Mouse (Mus musculus): Measurements from ENCODE around the gene Pkig. TPM values are rescaled to one million over a fixed set of nuclear protein-coding genes. Genes with fewer than 3 reads are reported as not detected.
"Not testable (repeated sequence)": the region's sequence is repeated elsewhere in the genome, so short reads cannot be mapped to it uniquely, and the experiment has no call there.

The Pkig gene
- polyA plus RNA-seq, 1 experiment from 2014 or later = 84.9 TPM

- H3K27ac ChIP-seq (ENCODE audit: low read depth) = peak overlapping the region; percentile 100
- TF ChIP-seq EP300 (IDR thresholded peaks at IDR 0.05; ENCODE audit: low read depth) = no peak
- no peak for TF ChIP-seq CTCF (IDR thresholded peaks at IDR 0.05; ENCODE audit: low read depth)
- H3K27me3 ChIP-seq (ENCODE audit: insufficient read depth, low read length) = no peaks in the 10 kb centered on the region
- no peak for ATAC-seq
- peaks cover 8% of the 10 kb centered on the region; the same call in 1 of the 2 replicates for H3K36me3 ChIP-seq (replicated peaks; ENCODE audit: insufficient read depth, low read length)
- 43% methylated on average over 11 of the region's 11 CpGs for WGBS (ENCODE audit: insufficient replicate concordance)
- H3K9ac ChIP-seq (replicated peaks) = peak overlapping the region; percentile 42
- no peak for DNase-seq
- peaks cover 5% of the 10 kb centered on the region; the same call in 1 of the 2 replicates for H3K9me3 ChIP-seq (ENCODE audit: low read length)
- H3K4me1 ChIP-seq (ENCODE audit: insufficient read depth) = peaks cover 19% of the 10 kb centered on the region
- H3K4me2 ChIP-seq (ENCODE audit: low read depth, low read length) = peak overlapping the region; percentile 56
- peak overlapping the region; percentile 81 for H3K4me3 ChIP-seq (ENCODE audit: low read depth, low read length)
These were observed 12.3 kb upstream of the Pkig start for GRCm38 (mm10) chr2:163645700-163646460.

- 65% methylated on average over 5 of the region's 5 CpGs for WGBS (ENCODE audit: insufficient replicate concordance)
- DNase-seq (no peak), ATAC-seq (no peak)
- no peak overlapping the region for H3K9ac ChIP-seq (replicated peaks)
- no peaks in the 10 kb centered on the region for H3K27me3 ChIP-seq (ENCODE audit: insufficient read depth, low read length)
- H3K4me2 ChIP-seq (ENCODE audit: low read depth, low read length) = no peak overlapping the region
- TF ChIP-seq EP300 (IDR thresholded peaks at IDR 0.05; ENCODE audit: low read depth) (no peak), CTCF (IDR thresholded peaks at IDR 0.05; ENCODE audit: low read depth) (no peak)
- peaks cover 13% of the 10 kb centered on the region for H3K4me1 ChIP-seq (ENCODE audit: insufficient read depth)
- H3K27ac ChIP-seq (ENCODE audit: low read depth) = no peak overlapping the region
- H3K36me3 ChIP-seq (replicated peaks; ENCODE audit: insufficient read depth, low read length) = peaks cover 4% of the 10 kb centered on the region; the same call in 1 of the 2 replicates
- H3K4me3 ChIP-seq (ENCODE audit: low read depth, low read length) = no peak overlapping the region
- peaks cover 5% of the 10 kb centered on the region; the same call in 1 of the 2 replicates for H3K9me3 ChIP-seq (ENCODE audit: low read length)
These were observed 11.6 kb upstream of the Pkig start for GRCm38 (mm10) chr2:163646461-163647080.

GRCm38 (mm10) chr2:163655699-163656098 lies 2.5 kb upstream of the Pkig start:
- H3K4me1 ChIP-seq (ENCODE audit: insufficient read depth) = peaks cover 16% of the 10 kb centered on the region
- H3K9me3 ChIP-seq (ENCODE audit: low read length); H3K4me2 ChIP-seq (ENCODE audit: low read depth, low read length); H3K4me3 ChIP-seq (ENCODE audit: low read depth, low read length); ATAC-seq; H3K27me3 ChIP-seq (ENCODE audit: insufficient read depth, low read length); H3K9ac ChIP-seq (replicated peaks); H3K27ac ChIP-seq (ENCODE audit: low read depth); DNase-seq; H3K36me3 ChIP-seq (replicated peaks; ENCODE audit: insufficient read depth, low read length): not testable (repeated sequence)
- 93% methylated on average over 8 of the region's 12 CpGs for WGBS (ENCODE audit: insufficient replicate concordance)

- Histone ChIP-seq H3K4me3 (ENCODE audit: low read depth, low read length) (no peak overlapping the region), H3K27me3 (ENCODE audit: insufficient read depth, low read length) (no peaks in the 10 kb centered on the region), H3K9ac (replicated peaks) (no peak overlapping the region), H3K4me2 (ENCODE audit: low read depth, low read length) (peak overlapping the region; percentile 81), H3K36me3 (replicated peaks; ENCODE audit: insufficient read depth, low read length) (no peaks in the 10 kb centered on the region), H3K27ac (ENCODE audit: low read depth) (no peak overlapping the region), H3K9me3 (ENCODE audit: low read length) (no peaks in the 10 kb centered on the region), H3K4me1 (ENCODE audit: insufficient read depth) (peaks cover 30% of the 10 kb centered on the region)
- no peak for ATAC-seq
- no peak for DNase-seq
- 76% methylated on average over 2 of the region's 2 CpGs for WGBS (ENCODE audit: insufficient replicate concordance)
- TF ChIP-seq CTCF (IDR thresholded peaks at IDR 0.05; ENCODE audit: low read depth) = no peak
- TF ChIP-seq EP300 (IDR thresholded peaks at IDR 0.05; ENCODE audit: low read depth) = no peak
These were observed 700 bp upstream of the Pkig start for GRCm38 (mm10) chr2:163657486-163657885.

GRCm38 (mm10) chr2:163658941-163659340 lies 755 bp downstream of the Pkig start:
- no peaks in the 10 kb centered on the region for H3K9me3 ChIP-seq (ENCODE audit: low read length)
- peak overlapping the region; percentile 88 for H3K27ac ChIP-seq (ENCODE audit: low read depth)
- peak overlapping the region; percentile 74 for H3K9ac ChIP-seq (replicated peaks)
- H3K27me3 ChIP-seq (ENCODE audit: insufficient read depth, low read length) = no peaks in the 10 kb centered on the region
- H3K36me3 ChIP-seq (replicated peaks; ENCODE audit: insufficient read depth, low read length) = no peaks in the 10 kb centered on the region
- peak; percentile 5; the same call in 1 of the 2 replicates for ATAC-seq
- WGBS (ENCODE audit: insufficient replicate concordance) = 2% methylated on average over 8 of the region's 8 CpGs
- H3K4me3 ChIP-seq (ENCODE audit: low read depth, low read length) = peak overlapping the region; percentile 71
- TF ChIP-seq EP300 (IDR thresholded peaks at IDR 0.05; ENCODE audit: low read depth) = no peak
- TF ChIP-seq CTCF (IDR thresholded peaks at IDR 0.05; ENCODE audit: low read depth) = no peak
- DNase-seq = no peak
- H3K4me2 ChIP-seq (ENCODE audit: low read depth, low read length) = peak overlapping the region; percentile 81
- H3K4me1 ChIP-seq (ENCODE audit: insufficient read depth) = peaks cover 35% of the 10 kb centered on the region

GRCm38 (mm10) chr2:163659431-163659830 lies 1.2 kb downstream of the Pkig start:
- WGBS (ENCODE audit: insufficient replicate concordance) = 75% methylated on average over 12 of the region's 12 CpGs
- DNase-seq = no peak
- peaks cover 40% of the 10 kb centered on the region for H3K4me1 ChIP-seq (ENCODE audit: insufficient read depth)
- no peaks in the 10 kb centered on the region for H3K27me3 ChIP-seq (ENCODE audit: insufficient read depth, low read length)
- peak overlapping the region; percentile 88 for H3K27ac ChIP-seq (ENCODE audit: low read depth)
- H3K4me2 ChIP-seq (ENCODE audit: low read depth, low read length) = peak overlapping the region; percentile 81
- no peak for TF ChIP-seq CTCF (IDR thresholded peaks at IDR 0.05; ENCODE audit: low read depth)
- no peak for TF ChIP-seq EP300 (IDR thresholded peaks at IDR 0.05; ENCODE audit: low read depth)
- H3K9ac ChIP-seq (replicated peaks) = peak overlapping the region; percentile 74
- no peak for ATAC-seq
- H3K4me3 ChIP-seq (ENCODE audit: low read depth, low read length) = peak overlapping the region; percentile 71
- no peaks in the 10 kb centered on the region for H3K9me3 ChIP-seq (ENCODE audit: low read length)
- H3K36me3 ChIP-seq (replicated peaks; ENCODE audit: insufficient read depth, low read length) = 0 out of 2 replicates have a peak, but pooled peaks cover 2% of the 10 kb centered on the region

All from liver, postnatal 0 days (tissue).